Mouse (Mus musculus): ENCODE results near the gene Ccdc85b. TPM values are rescaled to one million over a fixed set of nuclear protein-coding genes. Genes with fewer than 3 reads are reported as not detected.
A peak's percentile ranks its signal among the peaks of the same experiment; 100 is the strongest.
"Not testable (repeated sequence)": the region's sequence is repeated elsewhere in the genome, so short reads cannot be mapped to it uniquely, and the experiment has no call there.

Ccdc85b gene
- 12.6 and 15.0 TPM in 2 replicates for polyA plus RNA-seq (2015; fragmentation: Nextera tagmentation; extraction: Ambion mirVana)

GRCm38 (mm10) chr19:5457746-5458442, at the start of gene Ccdc85b:
Gene Ccdc85b (minus strand): TSS chr19:5457894.
- Histone ChIP-seq H3K4me2 (peak within 1 kb of the TSS; percentile 91), H3K27ac (replicated peaks) (peak within 1 kb of the TSS; percentile 97)
- ATAC-seq (ENCODE audit: low FRiP score), result 0 out of 2 replicates have a peak, but pooled peaks have one; percentile 2

GRCm38 (mm10) chr19:5503687-5504086, 46.0 kb upstream of the Ccdc85b start, which contains the start of gene 1700020D05Rik:
Gene 1700020D05Rik (minus strand): TSS chr19:5503787.
- no peaks in the 10 kb centered on the region for H3K27me3 ChIP-seq (replicated peaks)
- H3K4me3 ChIP-seq (replicated peaks), result no peak within 1 kb of the TSS
- no peak for ATAC-seq (ENCODE audit: low FRiP score)
- no peak within 1 kb of the TSS for H3K4me2 ChIP-seq
- H3K4me1 ChIP-seq, result peaks cover 6% of the 10 kb centered on the region
- no peaks in the 10 kb centered on the region for H3K9me3 ChIP-seq (replicated peaks)
- H3K9ac ChIP-seq (replicated peaks), result no peak within 1 kb of the TSS
- H3K27ac ChIP-seq (replicated peaks), result no peak within 1 kb of the TSS
- WGBS, result 58% methylated on average over 17 of the region's 17 CpGs
- peaks cover 9% of the 10 kb centered on the region; the same call in 1 of the 2 replicates for H3K36me3 ChIP-seq

More at GRCm38 (mm10) chr19:5457746-5458442, at the start of gene Ccdc85b:
- Histone ChIP-seq H3K36me3 (peaks cover 12% of the 10 kb centered on the region), H3K4me1 (peaks cover 53% of the 10 kb centered on the region), H3K9me3 (replicated peaks) (no peaks in the 10 kb centered on the region), H3K27me3 (replicated peaks) (peaks cover 4% of the 10 kb centered on the region; the same call in 1 of the 2 replicates), H3K9ac (replicated peaks) (peak within 1 kb of the TSS; percentile 85), H3K4me3 (replicated peaks) (peak within 1 kb of the TSS; percentile 73)
- WGBS, result 19% methylated on average over 14 of the region's 14 CpGs

GRCm38 (mm10) chr19:5500330-5500875, 42.7 kb upstream of the Ccdc85b start:
- no peak for ATAC-seq (ENCODE audit: low FRiP score)
- Histone ChIP-seq H3K9ac (replicated peaks) (no peak overlapping the region), H3K9me3 (replicated peaks) (no peaks in the 10 kb centered on the region), H3K27ac (replicated peaks) (no peak overlapping the region), H3K4me3 (replicated peaks) (no peak overlapping the region), H3K4me1 (no peaks in the 10 kb centered on the region), H3K4me2 (no peak overlapping the region), H3K36me3 (peaks cover 37% of the 10 kb centered on the region), H3K27me3 (replicated peaks) (no peaks in the 10 kb centered on the region)
- 94% methylated on average over 2 of the region's 2 CpGs for WGBS

- ATAC-seq (ENCODE audit: low FRiP score), result no peak
- no peak overlapping the region for H3K27ac ChIP-seq (replicated peaks)
- peaks cover 24% of the 10 kb centered on the region for H3K4me1 ChIP-seq
- 90% methylated on average over 16 of the region's 16 CpGs for WGBS
- H3K9me3 ChIP-seq (replicated peaks), result no peaks in the 10 kb centered on the region
- no peak overlapping the region for H3K4me2 ChIP-seq
- no peaks in the 10 kb centered on the region for H3K27me3 ChIP-seq (replicated peaks)
- no peak overlapping the region for H3K9ac ChIP-seq (replicated peaks)
- peaks cover 59% of the 10 kb centered on the region for H3K36me3 ChIP-seq
- no peak overlapping the region for H3K4me3 ChIP-seq (replicated peaks)
These were observed 38.3 kb upstream of the Ccdc85b start for GRCm38 (mm10) chr19:5496052-5496370.

- peaks cover 24% of the 10 kb centered on the region for H3K4me1 ChIP-seq
- H3K27me3 ChIP-seq (replicated peaks), result no peaks in the 10 kb centered on the region
- no peak overlapping the region for H3K4me3 ChIP-seq (replicated peaks)
- no peak overlapping the region for H3K9ac ChIP-seq (replicated peaks)
- no peak for ATAC-seq (ENCODE audit: low FRiP score)
- H3K27ac ChIP-seq (replicated peaks), result no peak overlapping the region
- H3K36me3 ChIP-seq, result peaks cover 59% of the 10 kb centered on the region
- no peaks in the 10 kb centered on the region for H3K9me3 ChIP-seq (replicated peaks)
- 84% methylated on average over 12 of the region's 12 CpGs for WGBS
- H3K4me2 ChIP-seq, result no peak overlapping the region
These were observed 37.8 kb upstream of the Ccdc85b start for GRCm38 (mm10) chr19:5495353-5496051.

- no peak for ATAC-seq (ENCODE audit: low FRiP score)
- no peak overlapping the region for H3K27ac ChIP-seq (replicated peaks)
- H3K4me3 ChIP-seq (replicated peaks), result no peak overlapping the region
- no peak overlapping the region for H3K9ac ChIP-seq (replicated peaks)
- 86% methylated on average over 3 of the region's 3 CpGs for WGBS
- peaks cover 31% of the 10 kb centered on the region for H3K4me1 ChIP-seq
- H3K27me3 ChIP-seq (replicated peaks), result no peaks in the 10 kb centered on the region
- no peak overlapping the region for H3K4me2 ChIP-seq
- peaks cover 59% of the 10 kb centered on the region for H3K36me3 ChIP-seq
- H3K9me3 ChIP-seq (replicated peaks), result no peaks in the 10 kb centered on the region
These were observed 36.6 kb upstream of the Ccdc85b start for GRCm38 (mm10) chr19:5494314-5494713.

- not testable (repeated sequence) for ATAC-seq (ENCODE audit: low FRiP score); H3K9ac ChIP-seq (replicated peaks); H3K9me3 ChIP-seq (replicated peaks); H3K4me3 ChIP-seq (replicated peaks); H3K27ac ChIP-seq (replicated peaks); H3K27me3 ChIP-seq (replicated peaks); H3K4me2 ChIP-seq
- Histone ChIP-seq H3K4me1 (peaks cover 40% of the 10 kb centered on the region), H3K36me3 (peaks cover 59% of the 10 kb centered on the region)
- 65% methylated on average over 9 of the region's 9 CpGs for WGBS
These were observed 35.6 kb upstream of the Ccdc85b start for GRCm38 (mm10) chr19:5493301-5493721.

GRCm38 (mm10) chr19:5492641-5493040, 34.9 kb upstream of the Ccdc85b start:
- peaks cover 53% of the 10 kb centered on the region for H3K36me3 ChIP-seq
- H3K4me1 ChIP-seq, result peaks cover 42% of the 10 kb centered on the region
- no peak for ATAC-seq (ENCODE audit: low FRiP score)
- H3K27ac ChIP-seq (replicated peaks), result no peak overlapping the region
- 89% methylated on average over 4 of the region's 4 CpGs for WGBS
- H3K9me3 ChIP-seq (replicated peaks), result no peaks in the 10 kb centered on the region
- 0 out of 2 replicates have a peak overlapping the region, but pooled peaks have one; percentile 98 for H3K4me3 ChIP-seq (replicated peaks)
- H3K4me2 ChIP-seq, result peak overlapping the region; percentile 85
- no peak overlapping the region for H3K9ac ChIP-seq (replicated peaks)
- H3K27me3 ChIP-seq (replicated peaks), result no peaks in the 10 kb centered on the region

- Histone ChIP-seq H3K9me3 (replicated peaks) (no peaks in the 10 kb centered on the region), H3K27ac (replicated peaks) (peak overlapping the region; percentile 99), H3K27me3 (replicated peaks) (no peaks in the 10 kb centered on the region), H3K9ac (replicated peaks) (peak overlapping the region; percentile 83), H3K36me3 (peaks cover 38% of the 10 kb centered on the region), H3K4me3 (replicated peaks) (peak overlapping the region; percentile 98), H3K4me2 (peak overlapping the region; percentile 85), H3K4me1 (peaks cover 57% of the 10 kb centered on the region)
- peak; percentile 25 for ATAC-seq (ENCODE audit: low FRiP score)
- under 1% methylated on average over 56 of the region's 59 CpGs for WGBS
These were observed 33.4 kb upstream of the Ccdc85b start for GRCm38 (mm10) chr19:5490898-5491708.

GRCm38 (mm10) chr19:5490313-5490897, 32.7 kb upstream of the Ccdc85b start, which contains the start of gene Cfl1:
Gene Cfl1 (plus strand): TSS chr19:5490455.
- peak within 1 kb of the TSS; percentile 83 for H3K9ac ChIP-seq (replicated peaks)
- WGBS, result under 1% methylated on average over 61 of the region's 62 CpGs
- no peaks in the 10 kb centered on the region for H3K9me3 ChIP-seq (replicated peaks)
- H3K27me3 ChIP-seq (replicated peaks), result no peaks in the 10 kb centered on the region
- peak within 1 kb of the TSS; percentile 98 for H3K4me3 ChIP-seq (replicated peaks)
- H3K4me1 ChIP-seq, result peaks cover 59% of the 10 kb centered on the region
- H3K4me2 ChIP-seq, result peak within 1 kb of the TSS; percentile 85
- H3K36me3 ChIP-seq, result peaks cover 32% of the 10 kb centered on the region
- peak within 1 kb of the TSS; percentile 99 for H3K27ac ChIP-seq (replicated peaks)
- ATAC-seq (ENCODE audit: low FRiP score), result peak; percentile 72

GRCm38 (mm10) chr19:5489721-5490120, 32.0 kb upstream of the Ccdc85b start:
- H3K27ac ChIP-seq (replicated peaks), result peak overlapping the region; percentile 99
- peak overlapping the region; percentile 85 for H3K4me2 ChIP-seq
- H3K9ac ChIP-seq (replicated peaks); ATAC-seq (ENCODE audit: low FRiP score); H3K9me3 ChIP-seq (replicated peaks); H3K27me3 ChIP-seq (replicated peaks): not testable (repeated sequence)
- peak overlapping the region; percentile 98 for H3K4me3 ChIP-seq (replicated peaks)
- 55% methylated on average over 10 of the region's 10 CpGs for WGBS
- peaks cover 35% of the 10 kb centered on the region for H3K36me3 ChIP-seq
- peaks cover 59% of the 10 kb centered on the region for H3K4me1 ChIP-seq
